Mouse (Mus musculus) 416B (cell line): ENCODE measurements around the gene Ifi47.
"Not testable (repeated sequence)": the region's sequence is repeated elsewhere in the genome, so short reads cannot be mapped to it uniquely, and the experiment has no call there.

Experiments used
- DNase-seq: peaks from one replicate; pipeline ENCODE4 v3.0.0; 2011; ENCODE audit warnings: low read depth

The Ifi47 gene

DNA sequence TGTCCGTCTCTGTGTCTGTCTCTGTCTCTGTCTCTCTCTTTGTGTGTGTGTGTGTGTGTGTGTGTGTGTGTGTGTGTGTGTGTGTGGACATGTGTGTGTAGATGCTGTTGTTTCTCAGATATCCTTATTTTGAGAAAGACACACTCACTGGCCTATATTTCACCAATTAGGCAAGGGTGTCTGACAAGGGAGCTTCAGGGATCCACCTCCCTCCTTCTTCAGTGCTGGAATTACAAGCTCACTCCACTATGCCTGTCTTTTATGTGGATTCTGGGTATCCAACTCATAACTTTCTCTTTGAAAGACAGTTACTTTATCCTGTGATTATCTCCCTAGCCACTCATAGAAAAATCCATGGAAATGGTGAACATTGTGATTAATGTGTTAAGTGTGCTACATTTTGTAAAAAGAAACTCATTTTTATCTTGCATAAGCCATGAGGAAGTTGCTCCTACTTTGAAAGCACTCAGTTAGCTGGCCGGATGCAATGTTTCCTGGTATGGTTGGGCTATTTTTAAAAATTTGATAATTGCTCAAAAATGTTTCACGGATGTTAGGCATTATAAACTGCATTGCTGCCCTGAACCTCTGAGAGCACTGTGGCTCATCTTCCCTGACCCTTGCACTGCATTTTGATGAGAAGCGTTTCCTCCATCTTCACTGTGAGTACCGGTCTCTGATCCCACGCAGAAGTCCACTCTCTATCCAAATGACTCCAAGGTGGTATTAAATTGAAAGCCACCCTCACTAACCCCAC is at the start of gene Ifi47:
TSS of gene Ifi47 (plus strand) at position 587 of the 757 bp plus-strand sequence.
- DNase-seq = peak; percentile 92

DNA sequence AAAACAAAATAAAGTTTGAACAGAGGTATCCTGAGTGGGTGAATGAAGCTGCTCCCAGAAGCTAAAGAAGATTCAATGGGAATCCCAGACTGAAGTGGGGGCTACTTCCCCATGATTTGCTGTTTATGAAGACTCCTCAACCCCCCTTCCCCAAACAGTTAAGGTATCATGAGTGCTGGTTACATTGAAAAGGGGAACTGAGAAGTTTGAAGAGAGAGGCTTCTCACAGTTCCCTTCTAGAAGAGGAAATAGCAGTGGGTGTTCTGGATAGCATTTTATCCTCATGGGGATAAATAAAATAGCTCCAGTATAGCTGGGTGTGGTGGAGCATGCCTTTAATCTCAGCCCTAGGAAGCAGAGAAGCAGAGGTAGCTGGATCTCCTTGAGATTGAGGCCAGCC is 26.3 kb upstream of the Ifi47 start:
- DNase-seq = not testable (repeated sequence)

DNA sequence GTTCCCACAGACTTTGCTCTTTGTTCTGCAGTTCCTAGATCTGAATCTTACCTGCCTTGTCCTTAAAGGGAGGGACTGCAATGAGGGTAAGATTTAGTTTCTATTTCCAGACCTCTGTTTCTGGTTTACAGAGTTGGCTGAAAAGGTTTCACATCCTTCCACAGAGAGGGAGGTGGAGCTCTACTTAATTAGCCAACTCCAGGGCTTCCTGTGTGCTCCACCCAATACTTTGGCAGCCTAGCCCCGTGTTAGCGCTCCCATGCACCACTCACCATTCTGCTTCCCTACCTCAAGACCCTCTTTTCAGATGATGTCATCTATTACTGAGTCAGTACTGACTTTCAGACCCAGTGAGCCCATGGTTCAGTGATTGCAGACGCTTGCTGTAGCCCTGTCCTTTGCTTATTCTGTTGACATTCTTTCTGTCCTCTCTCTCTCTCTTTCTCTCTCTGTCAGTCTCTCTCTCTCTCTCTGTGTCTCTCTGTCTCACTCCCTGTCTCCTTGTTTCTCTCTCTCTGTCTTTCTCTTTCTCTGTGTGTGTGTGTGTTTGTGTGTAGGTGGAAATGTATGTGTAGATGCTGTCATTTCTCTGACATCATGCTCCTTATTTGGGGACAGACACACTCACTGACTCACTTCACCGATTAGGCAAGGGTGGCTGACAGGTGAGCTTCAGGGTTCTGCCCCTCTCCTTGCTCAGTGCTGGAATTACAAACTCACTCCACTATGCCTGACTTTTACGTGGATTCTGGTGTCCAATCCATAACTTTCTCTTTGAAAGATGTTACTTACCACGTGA is 25.1 kb upstream of the Ifi47 start, which contains the start of gene 9930111J21Rik2:
TSS of gene 9930111J21Rik2 (minus strand) at position 150 of the 799 bp plus-strand sequence.
- not testable (repeated sequence) for DNase-seq

DNA sequence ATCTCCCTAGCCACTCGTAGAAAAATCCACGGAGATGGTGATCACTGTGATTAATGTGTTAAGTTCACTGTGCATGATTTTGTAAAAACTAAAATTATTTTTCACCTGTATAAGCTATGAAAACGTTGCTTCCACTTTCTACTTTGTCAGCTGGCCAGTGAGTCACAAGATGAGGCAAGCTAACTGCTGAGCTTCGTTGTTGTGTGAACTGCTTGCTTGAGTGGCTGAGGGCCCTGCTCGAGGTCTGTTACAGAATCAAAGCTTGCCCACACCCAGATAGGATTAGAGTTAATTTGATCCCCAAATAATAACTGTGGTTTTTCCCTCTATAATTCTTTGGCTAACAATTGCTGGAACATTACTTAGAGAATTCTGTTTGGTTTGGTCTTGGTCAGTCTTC is 24.5 kb upstream of the Ifi47 start:
- not testable (repeated sequence) for DNase-seq

DNA sequence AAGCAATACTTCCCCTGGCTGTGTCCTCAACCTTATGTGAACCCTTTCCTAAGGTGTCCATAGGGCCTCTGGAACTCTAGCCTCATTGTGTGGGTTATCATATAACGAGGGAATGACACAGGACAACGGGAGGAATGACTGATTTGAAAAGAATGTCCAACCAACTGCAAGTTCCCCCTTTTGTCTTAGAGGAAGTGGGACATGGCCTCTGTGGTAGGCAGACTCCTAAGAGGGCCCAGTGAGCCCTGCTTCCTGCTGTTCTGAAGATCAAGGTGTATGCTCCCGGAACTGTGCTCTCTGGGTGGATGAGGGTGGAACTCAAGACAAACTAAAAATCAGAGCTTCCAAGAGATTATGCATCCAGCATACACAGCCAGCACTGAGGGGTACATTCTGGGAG is 16.3 kb upstream of the Ifi47 start:
- DNase-seq = not testable (repeated sequence)

DNA sequence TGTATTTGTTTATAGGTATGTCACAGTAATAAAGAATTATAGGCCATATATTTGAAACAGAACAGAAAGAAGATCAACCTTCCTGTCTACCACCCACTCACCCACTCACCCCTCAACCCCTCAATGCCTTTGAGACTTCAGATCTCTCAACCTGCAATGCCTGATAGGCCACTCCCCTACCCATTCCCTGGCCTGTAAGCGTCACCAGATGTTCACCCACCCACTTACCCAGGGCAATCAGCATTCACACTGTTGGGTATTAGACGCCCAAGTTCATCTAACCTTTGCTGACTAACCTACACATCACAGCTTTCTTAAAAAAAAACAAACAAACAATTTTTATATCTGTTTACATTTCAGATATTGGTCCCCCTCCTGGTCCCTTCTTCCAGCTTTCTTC is 14.5 kb upstream of the Ifi47 start:
- not testable (repeated sequence) for DNase-seq

DNA sequence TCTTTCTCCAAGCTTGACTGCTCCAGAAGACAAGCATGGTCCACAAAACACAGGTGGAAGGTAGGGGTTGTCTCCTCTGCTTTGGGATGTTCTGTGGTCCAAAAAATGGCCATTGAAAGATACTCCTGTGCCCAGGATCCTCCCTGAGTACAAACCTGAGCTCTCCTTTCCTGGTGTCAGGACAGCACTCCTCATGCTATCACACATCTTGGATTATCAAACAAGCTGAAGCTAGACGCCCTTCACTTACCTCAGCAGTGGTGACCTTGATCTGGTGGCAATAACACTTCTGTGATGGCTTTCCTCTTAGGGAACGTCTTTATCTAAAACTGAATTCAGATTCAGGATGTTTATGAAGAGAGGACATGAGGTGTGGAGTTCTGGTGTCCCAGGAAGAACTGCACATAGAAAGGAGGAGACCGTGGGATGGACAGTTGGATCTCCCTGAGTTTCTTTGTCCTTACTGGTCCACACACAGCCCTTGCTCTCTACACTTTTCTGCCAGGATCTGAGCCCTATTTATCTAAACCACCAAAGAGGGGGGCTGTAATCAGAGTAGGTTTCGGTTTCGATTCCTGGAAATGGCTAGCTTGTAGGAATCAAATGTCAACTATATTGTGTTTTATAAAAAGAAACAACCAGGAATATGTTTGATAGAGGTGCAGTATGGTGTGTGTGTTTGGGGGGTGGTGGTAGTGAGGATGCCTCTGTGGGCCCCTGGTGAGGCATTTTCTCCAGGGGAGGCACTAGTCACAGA is 12.5 kb upstream of the Ifi47 start, which contains the start of gene Tgtp2:
TSS of gene Tgtp2 (minus strand) at position 494 of the 757 bp plus-strand sequence.
- DNase-seq = peak; percentile 54

DNA sequence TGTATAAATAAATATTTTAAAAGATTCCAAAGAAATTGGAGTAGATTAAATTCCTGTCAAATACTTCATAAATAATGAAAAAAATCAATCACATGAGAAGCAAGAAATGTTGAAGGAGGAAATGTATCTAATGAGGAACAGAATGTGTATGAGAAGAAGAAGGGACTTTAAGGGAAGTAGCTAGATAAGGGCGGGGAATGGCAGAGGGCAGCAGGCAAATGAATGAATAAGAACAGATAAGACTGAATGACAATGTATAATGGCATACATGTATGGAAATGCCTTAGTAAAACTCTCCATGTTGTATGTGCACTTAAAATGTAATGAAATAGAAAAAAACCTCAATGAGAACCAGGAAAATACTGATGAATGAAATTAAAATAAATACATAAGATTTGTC is 8.0 kb upstream of the Ifi47 start:
- DNase-seq = no peak

DNA sequence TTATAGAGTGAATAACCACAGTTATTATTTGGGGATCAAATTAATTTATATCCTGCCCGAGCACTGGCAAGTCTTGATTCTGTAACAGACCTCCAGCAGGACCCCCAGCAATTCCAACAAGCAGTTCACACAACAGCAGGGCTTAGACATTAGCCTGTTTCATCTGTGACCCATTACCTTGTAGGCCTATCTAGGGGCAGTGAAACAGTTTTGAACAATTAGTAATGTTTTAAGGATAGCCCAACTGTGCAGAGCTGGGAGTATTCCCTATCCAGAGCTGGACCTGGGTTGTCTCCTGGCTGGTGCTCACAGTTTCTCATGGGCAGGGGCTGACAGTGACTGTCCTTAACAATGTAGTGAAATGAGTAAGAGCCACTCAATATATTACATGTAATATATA is 625 bp downstream of the Ifi47 start:
- DNase-seq = no peak

DNA sequence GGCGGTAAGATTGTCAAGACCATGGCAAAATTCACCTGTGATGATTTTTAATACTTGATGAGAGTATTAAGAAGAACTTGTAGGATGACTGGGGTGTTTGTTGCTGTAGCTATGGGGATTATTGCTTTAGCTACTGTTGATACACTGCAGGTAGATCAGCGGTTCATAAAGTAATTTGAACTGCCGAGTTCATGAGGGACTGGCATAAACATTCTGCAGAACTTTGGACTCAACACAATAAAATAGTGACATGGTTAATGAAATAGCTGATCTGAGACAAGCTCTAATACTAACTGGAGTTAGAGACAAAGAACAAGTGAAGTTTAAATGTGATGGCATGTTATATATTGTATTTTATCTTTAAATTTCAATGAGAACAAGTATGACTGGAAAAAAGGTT is 2.3 kb downstream of the Ifi47 start:
- no peak for DNase-seq

DNA sequence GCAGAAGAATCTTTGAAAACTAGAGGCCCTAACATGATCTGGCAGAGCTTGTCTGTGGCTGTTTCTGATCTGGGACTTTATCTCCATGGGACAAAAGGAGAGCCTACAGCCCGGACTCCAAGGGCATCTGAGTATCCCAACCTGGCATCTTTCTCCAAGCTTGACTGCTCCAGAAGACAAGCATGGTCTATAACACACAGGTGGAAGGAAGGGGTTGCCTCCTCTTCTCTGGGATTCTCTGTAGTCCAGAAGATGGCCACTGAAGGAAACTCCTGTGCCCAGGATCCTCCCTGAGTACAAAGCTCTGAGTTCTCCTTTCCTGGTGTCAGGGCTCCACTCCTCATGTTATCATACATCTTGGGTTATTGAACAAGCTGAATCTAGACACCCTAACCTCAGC is 4.2 kb downstream of the Ifi47 start:
- no peak for DNase-seq

DNA sequence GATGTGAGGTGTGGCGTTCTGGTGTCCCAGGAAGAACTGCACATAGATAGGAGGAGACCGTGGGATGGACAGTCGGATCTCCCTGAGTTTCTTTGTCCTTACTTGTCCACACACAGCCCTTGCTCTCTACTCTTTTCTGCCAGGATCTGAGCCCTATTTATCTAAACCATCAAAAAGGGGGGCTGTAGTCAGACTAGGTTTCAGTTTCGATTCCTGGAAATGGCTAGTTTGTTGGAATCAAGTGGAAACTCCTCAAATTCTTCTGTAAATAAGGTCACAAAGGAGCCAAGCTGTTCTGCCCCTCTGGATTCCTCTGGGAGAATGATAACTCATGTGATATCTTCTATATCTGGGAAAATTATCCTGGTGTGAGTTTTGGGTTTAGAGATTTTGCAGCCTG is 5.0 kb downstream of the Ifi47 start:
- DNase-seq = no peak

DNA sequence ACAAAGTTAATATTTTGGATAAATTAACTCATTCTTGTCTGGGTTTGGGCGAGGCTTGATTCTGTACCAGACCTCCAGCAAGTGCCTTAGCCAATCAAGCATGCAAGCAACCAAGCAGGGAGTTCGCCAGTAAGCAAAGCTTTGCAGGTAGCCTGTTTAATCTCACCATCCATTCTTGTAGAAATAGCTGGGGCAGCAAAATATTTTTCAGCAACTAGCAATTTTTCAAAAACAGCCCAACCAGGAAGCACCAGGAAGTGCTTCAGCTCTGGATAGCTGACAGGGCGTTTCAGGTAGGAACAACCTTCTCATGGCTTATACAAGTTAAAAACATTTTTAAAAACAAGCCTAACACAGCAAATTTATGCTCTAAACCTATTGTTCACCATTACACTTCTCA is 5.5 kb downstream of the Ifi47 start:
- DNase-seq = no peak

DNA sequence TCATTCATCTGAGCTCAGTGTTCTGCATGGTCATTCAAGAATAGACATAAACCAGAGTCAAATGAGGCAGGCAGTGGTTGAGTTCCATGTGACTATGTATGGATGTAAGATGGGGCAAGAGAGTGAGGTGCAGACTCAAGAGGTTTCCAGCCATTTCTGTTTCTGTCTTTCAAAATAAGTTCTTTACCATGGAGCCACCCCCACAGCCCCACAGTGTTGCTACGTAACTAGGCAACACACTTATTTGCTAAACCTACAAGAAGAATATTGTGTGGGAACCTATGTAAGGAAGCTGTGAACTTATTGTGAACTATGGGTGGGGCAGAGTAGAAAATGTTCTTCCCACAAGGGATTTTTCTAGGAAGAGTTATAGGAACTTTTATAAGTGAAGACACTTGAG is 6.8 kb downstream of the Ifi47 start:
- DNase-seq = no peak

DNA sequence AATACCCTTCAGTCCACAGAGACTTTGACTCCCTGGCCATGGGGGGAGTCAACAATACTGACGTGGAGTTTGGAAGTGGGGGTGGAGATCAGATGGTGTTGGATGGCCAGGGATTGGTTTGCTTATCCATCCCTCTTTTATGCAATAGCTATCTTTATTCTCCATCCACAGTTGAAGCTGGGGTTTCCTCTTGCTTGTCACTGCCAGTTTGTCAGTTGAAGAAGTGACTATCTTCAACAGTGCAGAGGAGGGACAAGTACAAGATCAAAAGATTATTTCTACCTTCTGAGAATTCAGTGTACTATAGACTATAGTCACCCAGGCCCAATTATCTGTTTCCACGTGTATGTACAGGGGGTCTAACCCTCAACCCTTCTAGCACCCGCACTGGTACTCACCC is 7.4 kb downstream of the Ifi47 start:
- DNase-seq = peak; percentile 77

DNA sequence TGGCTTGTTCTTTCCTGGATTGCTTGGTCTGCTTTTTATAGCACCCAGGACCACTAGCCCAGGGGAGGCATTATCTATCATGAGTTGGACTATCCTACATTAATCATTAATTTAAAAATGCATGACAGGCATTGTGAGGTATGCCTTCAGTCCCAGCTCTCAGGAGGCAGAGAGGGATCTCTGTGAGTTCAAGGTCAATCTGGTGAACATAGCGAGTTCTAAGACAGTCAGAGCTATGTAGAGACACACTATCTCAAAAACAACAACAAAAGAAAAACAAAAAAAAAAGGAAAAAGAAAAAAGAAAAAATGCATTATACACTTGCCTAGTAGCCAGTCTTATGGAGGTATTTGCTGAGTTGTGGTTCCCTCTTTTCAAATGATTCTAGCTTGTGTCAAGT is 8.0 kb downstream of the Ifi47 start:
- no peak for DNase-seq

DNA sequence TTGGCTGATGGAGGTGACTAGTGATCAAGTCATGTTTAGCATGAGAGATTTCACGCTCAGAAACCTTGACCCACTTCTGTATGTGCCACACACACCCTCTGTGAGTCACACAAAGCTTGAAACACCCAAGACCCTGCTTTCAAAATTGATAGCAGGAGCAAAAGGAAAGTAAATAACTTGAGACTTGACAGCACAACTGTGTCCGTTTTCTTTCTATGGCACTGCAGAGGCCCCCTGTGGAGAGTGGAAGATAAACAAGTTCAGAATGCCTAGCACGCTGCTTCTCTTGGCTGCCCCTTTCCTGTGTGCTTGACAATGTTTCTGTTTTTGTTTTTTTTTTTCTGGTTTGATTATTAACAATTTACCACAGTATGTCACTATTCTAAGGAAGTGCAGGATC is 8.5 kb downstream of the Ifi47 start:
- DNase-seq = peak; percentile 77

DNA sequence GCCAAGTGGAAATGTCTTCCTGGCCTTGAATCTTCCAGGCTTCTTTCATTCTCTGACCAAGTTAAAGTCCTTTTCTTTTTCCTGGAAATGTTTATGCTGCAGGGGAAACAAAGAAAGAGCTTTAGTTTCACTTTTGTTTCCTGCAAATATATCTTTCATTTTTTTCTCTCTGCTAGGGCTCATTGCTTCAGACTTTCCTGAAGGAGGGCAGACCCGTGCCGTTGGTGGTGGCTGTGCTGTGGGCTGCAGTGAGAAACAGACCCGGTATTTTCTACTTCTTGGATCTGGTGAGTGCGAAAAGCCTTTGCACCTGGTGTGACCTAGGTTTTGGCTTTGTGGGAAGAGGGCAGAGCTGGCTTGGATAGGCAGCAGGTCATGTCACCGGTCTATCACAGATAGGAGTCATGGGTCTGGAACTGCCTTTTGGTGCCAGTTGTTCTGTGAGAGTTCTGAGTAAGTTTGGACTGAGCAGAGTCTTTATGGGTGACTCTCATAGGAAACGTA is 10.5 kb downstream of the Ifi47 start:
- no peak for DNase-seq

DNA sequence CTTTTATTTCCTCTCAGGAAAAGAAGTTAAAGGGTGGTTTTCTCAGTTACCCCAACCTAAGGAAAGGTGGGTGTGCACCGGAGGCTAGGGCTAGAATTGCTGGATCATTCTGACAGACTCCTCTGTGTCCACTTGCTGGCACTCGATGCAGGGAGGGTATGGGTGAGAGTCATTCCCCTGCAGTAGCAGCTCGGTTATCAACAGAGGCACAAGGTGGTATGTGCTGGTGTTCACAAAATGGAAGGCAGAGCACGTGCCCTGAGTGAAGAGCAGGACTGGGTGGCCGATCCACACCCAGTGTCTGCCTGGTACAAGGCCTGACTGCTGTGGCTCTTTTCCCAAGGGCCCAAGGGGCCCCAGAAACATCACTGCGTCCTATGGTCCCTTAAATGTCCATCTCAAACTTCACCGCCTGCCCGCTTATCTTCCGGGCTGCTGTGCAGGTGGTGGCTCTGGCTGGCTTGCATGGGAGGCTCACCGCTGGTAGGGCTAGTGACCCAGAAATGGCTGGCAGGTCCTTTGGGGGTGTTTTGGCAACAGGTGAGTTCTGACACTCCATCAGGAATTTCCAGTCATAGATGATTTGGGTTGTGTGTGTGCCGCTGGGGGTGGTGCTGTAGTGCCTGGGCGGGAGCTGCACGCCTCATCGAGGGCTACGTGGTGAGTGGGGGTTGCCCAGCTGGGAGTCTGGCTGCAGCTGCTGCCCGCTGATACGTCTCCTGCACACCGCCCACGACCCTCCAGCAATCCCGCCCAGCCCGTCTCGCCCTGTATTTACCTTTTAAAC is 11.6 kb downstream of the Ifi47 start:
- peak; percentile 58 for DNase-seq

DNA sequence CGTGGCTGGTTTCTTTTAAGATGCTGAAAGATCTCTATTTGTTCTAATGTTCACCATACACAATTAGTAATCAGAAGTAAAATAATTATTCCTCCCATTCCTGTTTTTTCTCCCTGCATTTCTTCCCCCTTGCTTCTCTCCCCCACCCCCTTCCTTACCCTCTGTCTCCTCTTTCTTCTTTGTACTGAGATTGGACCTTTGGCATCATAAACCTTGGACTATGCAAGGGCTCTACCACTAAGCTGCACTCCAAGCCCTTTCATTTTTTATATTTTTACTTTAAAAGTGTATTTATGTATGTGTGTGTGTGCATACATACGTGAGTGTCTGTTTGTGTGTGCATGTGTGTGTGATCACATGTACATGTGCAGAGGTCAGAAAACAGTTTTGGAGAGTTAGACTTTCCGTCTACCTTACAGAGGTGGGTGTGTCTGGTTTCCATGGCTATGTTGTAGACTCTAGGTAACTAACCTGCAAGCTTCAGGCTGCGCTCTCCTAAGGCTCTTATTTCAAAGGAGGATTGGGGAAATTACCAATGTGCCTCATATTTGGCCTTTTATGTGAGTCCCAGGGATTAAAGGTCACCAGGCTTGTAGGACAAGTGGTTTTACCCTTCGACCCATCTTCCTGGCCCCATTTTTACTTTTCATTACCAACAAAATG is 12.7 kb downstream of the Ifi47 start:
- DNase-seq = no peak
